Mouse (Mus musculus) lung, embryonic 15.5 days (tissue): ENCODE results near the gene Stxbp3. TPM values are rescaled to one million over a fixed set of nuclear protein-coding genes. Genes with fewer than 3 reads are reported as not detected.

ENCODE experiments used
- ATAC-seq: fragments of 200-750 bp; cut with Nextera tagmentation; 2 replicates; pipeline ENCODE4 v1.8.0; 2017; ENCODE audit warnings: moderate number of reproducible peaks, borderline replicate concordance; ENCODE audit not compliant: low FRiP score, low TSS enrichment; ENCODE audit errors: extremely low read depth
- H3K27ac ChIP-seq: fragments of 300-500 bp; sonication (generic); 2 replicates; pipeline ENCODE4 v1.5.1; 2015; ENCODE audit warnings: moderate library complexity, mild to moderate bottlenecking, inconsistent platforms
- H3K27me3 ChIP-seq: fragments of 300-500 bp; sonication (generic); 2 replicates; pipeline ENCODE4 v1.6.1; 2015; ENCODE audit warnings: inconsistent platforms
- H3K36me3 ChIP-seq: fragments of 300-500 bp; sonication (generic); 2 replicates; pipeline ENCODE4 v1.6.1; 2015; ENCODE audit warnings: inconsistent platforms
- H3K4me1 ChIP-seq: fragments of 300-500 bp; sonication (generic); 2 replicates; pipeline ENCODE4 v1.6.1; 2015; ENCODE audit warnings: inconsistent platforms
- H3K4me2 ChIP-seq: fragments of 300-500 bp; sonication (generic); 2 replicates; pipeline ENCODE4 v1.6.1; 2015; ENCODE audit warnings: inconsistent platforms, mild to moderate bottlenecking, moderate library complexity
- H3K4me3 ChIP-seq: fragments of 300-500 bp; sonication (generic); 2 replicates; pipeline ENCODE4 v1.5.1; 2015; ENCODE audit warnings: mild to moderate bottlenecking, inconsistent platforms
- H3K9ac ChIP-seq: fragments of 300-500 bp; sonication (generic); 2 replicates; pipeline ENCODE4 v1.6.1; 2015; ENCODE audit warnings: inconsistent platforms
- H3K9me3 ChIP-seq: fragments of 300-500 bp; sonication (generic); 2 replicates; pipeline ENCODE4 v1.6.1; 2016; ENCODE audit warnings: inconsistent platforms
- WGBS: fragments of 180-500 bp; shearing (Covaris S2); methylation state at CpG from one replicate; pipeline ENCODE4 v1.1.7; 2015; 5-methylcytosine and 5-hydroxymethylcytosine counted together
- polyA plus RNA-seq: library from polyadenylated mRNA; unstranded; fragments of >200 nt; fragmentation: Nextera tagmentation; extraction: Ambion mirVana; gene quantifications from 2 replicates; pipeline ENCODE4 v1.2.1, GENCODE M21; 2015

The Stxbp3 gene
- polyA plus RNA-seq, 1 experiment from 2014 or later = 43.1 TPM

- peak; percentile 47 for ATAC-seq
- Histone ChIP-seq H3K9ac (0 out of 2 replicates have a peak overlapping the region, but pooled peaks have one; percentile 1), H3K4me1 (peaks cover 60% of the 10 kb centered on the region), H3K36me3 (no peaks in the 10 kb centered on the region), H3K27me3 (no peaks in the 10 kb centered on the region), H3K9me3 (no peaks in the 10 kb centered on the region), H3K4me2 (no peak overlapping the region), H3K27ac (peak overlapping the region; percentile 76), H3K4me3 (no peak overlapping the region)
- WGBS = 35% methylated on average over 10 of the region's 10 CpGs
Measured at GRCm38 (mm10) chr3:108855864-108856263, 15.5 kb upstream of the Stxbp3 start.

- Histone ChIP-seq H3K27me3 (no peaks in the 10 kb centered on the region), H3K4me1 (peaks cover 65% of the 10 kb centered on the region), H3K9ac (no peak overlapping the region), H3K4me3 (no peak overlapping the region), H3K4me2 (no peak overlapping the region), H3K36me3 (no peaks in the 10 kb centered on the region), H3K27ac (peak overlapping the region; percentile 76), H3K9me3 (no peaks in the 10 kb centered on the region)
- 0 out of 2 replicates have a peak, but pooled peaks have one; percentile 13 for ATAC-seq
- whole genome bisulfite sequencing = 36% methylated on average over 12 of the region's 12 CpGs
Measured at GRCm38 (mm10) chr3:108855371-108855770, 15.0 kb upstream of the Stxbp3 start.

GRCm38 (mm10) chr3:108853266-108853665 is 12.9 kb upstream of the Stxbp3 start:
- Histone ChIP-seq H3K27me3 (no peaks in the 10 kb centered on the region), H3K36me3 (no peaks in the 10 kb centered on the region), H3K9ac (no peak overlapping the region), H3K9me3 (no peaks in the 10 kb centered on the region), H3K4me1 (peaks cover 57% of the 10 kb centered on the region), H3K27ac (no peak overlapping the region), H3K4me3 (no peak overlapping the region), H3K4me2 (no peak overlapping the region)
- 70% methylated on average over 1 of the region's 1 CpGs for WGBS
- ATAC-seq = no peak

- WGBS = 46% methylated on average over 6 of the region's 6 CpGs
- Histone ChIP-seq H3K9ac (no peak overlapping the region), H3K4me3 (no peak overlapping the region), H3K4me1 (peaks cover 48% of the 10 kb centered on the region), H3K36me3 (no peaks in the 10 kb centered on the region), H3K27me3 (no peaks in the 10 kb centered on the region), H3K9me3 (no peaks in the 10 kb centered on the region), H3K27ac (no peak overlapping the region), H3K4me2 (no peak overlapping the region)
- ATAC-seq = no peak
Measured at GRCm38 (mm10) chr3:108851996-108852697, 11.8 kb upstream of the Stxbp3 start.

- Histone ChIP-seq H3K4me3 (no peak overlapping the region), H3K36me3 (no peaks in the 10 kb centered on the region), H3K9me3 (no peaks in the 10 kb centered on the region), H3K4me2 (no peak overlapping the region), H3K4me1 (peaks cover 42% of the 10 kb centered on the region), H3K27ac (no peak overlapping the region), H3K9ac (no peak overlapping the region), H3K27me3 (no peaks in the 10 kb centered on the region)
- no peak for ATAC-seq
- WGBS = 42% methylated on average over 3 of the region's 3 CpGs
Measured at GRCm38 (mm10) chr3:108851554-108851953, 11.2 kb upstream of the Stxbp3 start.

GRCm38 (mm10) chr3:108851075-108851474 is 10.7 kb upstream of the Stxbp3 start:
- ATAC-seq = no peak
- Histone ChIP-seq H3K4me3 (no peak overlapping the region), H3K27me3 (no peaks in the 10 kb centered on the region), H3K36me3 (no peaks in the 10 kb centered on the region), H3K4me1 (peaks cover 38% of the 10 kb centered on the region), H3K9ac (no peak overlapping the region), H3K4me2 (no peak overlapping the region), H3K9me3 (no peaks in the 10 kb centered on the region), H3K27ac (no peak overlapping the region)
- WGBS = 72% methylated on average over 2 of the region's 2 CpGs

GRCm38 (mm10) chr3:108850506-108850905 is 10.2 kb upstream of the Stxbp3 start:
- Histone ChIP-seq H3K27me3 (no peaks in the 10 kb centered on the region), H3K36me3 (no peaks in the 10 kb centered on the region), H3K4me1 (peaks cover 32% of the 10 kb centered on the region), H3K9me3 (no peaks in the 10 kb centered on the region), H3K27ac (no peak overlapping the region), H3K9ac (no peak overlapping the region), H3K4me3 (no peak overlapping the region), H3K4me2 (no peak overlapping the region)
- peak; percentile 40; the same call in 1 of the 2 replicates for ATAC-seq
- 40% methylated on average over 3 of the region's 3 CpGs for WGBS

GRCm38 (mm10) chr3:108846616-108847015 is 6.3 kb upstream of the Stxbp3 start:
- Histone ChIP-seq H3K9ac (no peak overlapping the region), H3K4me1 (peaks cover 14% of the 10 kb centered on the region), H3K36me3 (no peaks in the 10 kb centered on the region), H3K9me3 (no peaks in the 10 kb centered on the region), H3K4me2 (no peak overlapping the region), H3K4me3 (no peak overlapping the region), H3K27me3 (no peaks in the 10 kb centered on the region), H3K27ac (no peak overlapping the region)
- WGBS = 68% methylated on average over 3 of the region's 3 CpGs
- ATAC-seq = no peak

- Histone ChIP-seq H3K9me3 (no peaks in the 10 kb centered on the region), H3K36me3 (no peaks in the 10 kb centered on the region), H3K4me1 (no peaks in the 10 kb centered on the region), H3K27me3 (no peaks in the 10 kb centered on the region), H3K4me2 (no peak overlapping the region), H3K9ac (no peak overlapping the region), H3K27ac (no peak overlapping the region), H3K4me3 (no peak overlapping the region)
- WGBS = 77% methylated on average over 5 of the region's 5 CpGs
- no peak for ATAC-seq
Measured at GRCm38 (mm10) chr3:108844521-108844920, 4.2 kb upstream of the Stxbp3 start.

- 83% methylated on average over 6 of the region's 6 CpGs for WGBS
- H3K9ac ChIP-seq = no peak overlapping the region
- ATAC-seq = no peak
- H3K4me1 ChIP-seq = peaks cover 2% of the 10 kb centered on the region
- H3K36me3 ChIP-seq = no peaks in the 10 kb centered on the region
- H3K27me3 ChIP-seq = no peaks in the 10 kb centered on the region
- no peaks in the 10 kb centered on the region for H3K9me3 ChIP-seq
- no peak overlapping the region for H3K4me2 ChIP-seq
- H3K27ac ChIP-seq = no peak overlapping the region
- no peak overlapping the region for H3K4me3 ChIP-seq
Measured at GRCm38 (mm10) chr3:108844026-108844425, 3.7 kb upstream of the Stxbp3 start.

- H3K36me3 ChIP-seq = peaks cover 2% of the 10 kb centered on the region; the same call in 1 of the 2 replicates
- WGBS = 54% methylated on average over 4 of the region's 4 CpGs
- ATAC-seq = 0 out of 2 replicates have a peak, but pooled peaks have one; percentile 15
- no peak overlapping the region for H3K4me2 ChIP-seq
- no peak overlapping the region for H3K4me3 ChIP-seq
- no peak overlapping the region for H3K9ac ChIP-seq
- peaks cover 12% of the 10 kb centered on the region for H3K4me1 ChIP-seq
- H3K27me3 ChIP-seq = no peaks in the 10 kb centered on the region
- H3K27ac ChIP-seq = no peak overlapping the region
- no peaks in the 10 kb centered on the region for H3K9me3 ChIP-seq
Measured at GRCm38 (mm10) chr3:108840716-108841054, 359 bp upstream of the Stxbp3 start.

GRCm38 (mm10) chr3:108839647-108839999 is 703 bp downstream of the Stxbp3 start:
- ATAC-seq = no peak
- peaks cover 2% of the 10 kb centered on the region; the same call in 1 of the 2 replicates for H3K36me3 ChIP-seq
- H3K4me1 ChIP-seq = peaks cover 12% of the 10 kb centered on the region
- H3K9me3 ChIP-seq = no peaks in the 10 kb centered on the region
- peak overlapping the region; percentile 92 for H3K27ac ChIP-seq
- peak overlapping the region; percentile 59 for H3K4me2 ChIP-seq
- H3K4me3 ChIP-seq = peak overlapping the region; percentile 89
- no peaks in the 10 kb centered on the region for H3K27me3 ChIP-seq
- peak overlapping the region; percentile 69 for H3K9ac ChIP-seq
- WGBS = 4% methylated on average over 8 of the region's 8 CpGs
